Mouse (Mus musculus) midbrain, embryonic 13.5 days (tissue): ENCODE results near the gene Kat2a. TPM values are rescaled to one million over a fixed set of nuclear protein-coding genes. Genes with fewer than 3 reads are reported as not detected.
A peak's percentile ranks its signal among the peaks of the same experiment; 100 is the strongest.

Experiments
- ATAC-seq: fragments of 200-750 bp; cut with Nextera tagmentation; 2 replicates; pipeline ENCODE4 v1.8.0; 2017; ENCODE audit warnings: mild to moderate bottlenecking, moderate TSS enrichment, moderate library complexity
- H3K27ac ChIP-seq: fragments of 300-500 bp; sonication (generic); 2 replicates; pipeline ENCODE4 v1.5.1; 2015; ENCODE audit warnings: inconsistent platforms, mild to moderate bottlenecking, moderate library complexity
- H3K27me3 ChIP-seq: fragments of 300-500 bp; sonication (generic); 2 replicates; pipeline ENCODE4 v1.6.1; 2015; ENCODE audit warnings: mild to moderate bottlenecking, inconsistent platforms
- H3K36me3 ChIP-seq: fragments of 300-500 bp; sonication (generic); 2 replicates; pipeline ENCODE4 v1.6.1; 2015; ENCODE audit warnings: mild to moderate bottlenecking, inconsistent platforms
- H3K4me1 ChIP-seq: fragments of 300-500 bp; sonication (generic); replicated peaks from 2 replicates; pipeline ENCODE4 v1.6.1; 2015; ENCODE audit warnings: inconsistent platforms
- H3K4me2 ChIP-seq: fragments of 300-500 bp; sonication (generic); replicated peaks from 2 replicates; pipeline ENCODE4 v1.6.1; 2015; ENCODE audit warnings: moderate library complexity, mild to moderate bottlenecking, inconsistent platforms
- H3K4me3 ChIP-seq: fragments of 300-500 bp; sonication (generic); replicated peaks from 2 replicates; pipeline ENCODE4 v1.5.1; 2015; ENCODE audit warnings: mild to moderate bottlenecking, inconsistent platforms
- H3K9ac ChIP-seq: fragments of 300-500 bp; sonication (generic); replicated peaks from 2 replicates; pipeline ENCODE4 v1.6.1; 2015; ENCODE audit warnings: mild to moderate bottlenecking, inconsistent platforms
- H3K9me3 ChIP-seq: fragments of 300-500 bp; sonication (generic); 2 replicates; pipeline ENCODE4 v1.6.1; 2016; ENCODE audit warnings: mild to moderate bottlenecking, inconsistent platforms
- WGBS: fragments of 180-500 bp; shearing (Covaris S2); methylation state at CpG from one replicate; pipeline ENCODE4 v1.1.7; 2015; 5-methylcytosine and 5-hydroxymethylcytosine counted together
- polyA plus RNA-seq: library from polyadenylated mRNA; unstranded; fragments of >200 nt; fragmentation: Nextera tagmentation; extraction: Ambion mirVana; gene quantifications from 2 replicates; pipeline ENCODE4 v1.2.1, GENCODE M21; 2015

Gene Kat2a
- polyA plus RNA-seq, 1 experiment from 2014 or later, result 47.7 TPM

DNA sequence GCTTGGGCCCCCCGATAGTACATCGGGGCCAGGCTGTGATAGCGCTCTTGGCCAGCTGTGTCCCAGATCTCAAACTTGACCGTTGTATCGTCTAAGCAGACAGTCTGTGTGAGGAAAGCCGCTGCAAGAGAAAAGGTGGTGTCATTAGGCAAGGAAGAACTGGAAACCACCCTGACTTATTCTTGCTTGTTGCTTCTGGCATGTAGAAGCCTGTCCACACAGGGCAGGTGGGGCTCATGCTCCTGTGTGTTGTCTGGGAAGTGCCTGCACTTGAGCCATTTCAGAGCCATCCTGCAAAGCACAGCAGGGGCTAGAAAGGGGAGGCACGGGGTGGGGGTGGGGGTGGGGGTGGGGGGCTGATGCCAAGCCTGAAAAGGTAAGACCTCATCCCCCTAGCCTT, 6.2 kb upstream of the Kat2a start:
- H3K27ac ChIP-seq, result no peak overlapping the region
- no peaks in the 10 kb centered on the region for H3K27me3 ChIP-seq
- H3K4me1 ChIP-seq, result peaks cover 42% of the 10 kb centered on the region
- no peak overlapping the region for H3K4me2 ChIP-seq
- 93% methylated on average over 7 of the region's 7 CpGs for WGBS
- H3K9ac ChIP-seq, result no peak overlapping the region
- ATAC-seq, result no peak
- H3K9me3 ChIP-seq, result no peaks in the 10 kb centered on the region
- H3K36me3 ChIP-seq, result peaks cover 54% of the 10 kb centered on the region
- no peak overlapping the region for H3K4me3 ChIP-seq

- Histone ChIP-seq H3K4me3 (no peak overlapping the region), H3K4me1 (peaks cover 40% of the 10 kb centered on the region), H3K9me3 (no peaks in the 10 kb centered on the region), H3K36me3 (peaks cover 54% of the 10 kb centered on the region), H3K4me2 (no peak overlapping the region), H3K27me3 (no peaks in the 10 kb centered on the region), H3K27ac (no peak overlapping the region), H3K9ac (no peak overlapping the region)
- no peak for ATAC-seq
- WGBS, result 87% methylated on average over 3 of the region's 3 CpGs
These were observed 4.4 kb upstream of the Kat2a start for GRCm38 (mm10) chr11:100716649-100717048.

GRCm38 (mm10) chr11:100714948-100715347, 2.7 kb upstream of the Kat2a start:
- Histone ChIP-seq H3K4me3 (no peak overlapping the region), H3K27me3 (no peaks in the 10 kb centered on the region), H3K4me1 (peaks cover 39% of the 10 kb centered on the region), H3K36me3 (peaks cover 55% of the 10 kb centered on the region), H3K9me3 (no peaks in the 10 kb centered on the region), H3K27ac (no peak overlapping the region), H3K9ac (no peak overlapping the region), H3K4me2 (no peak overlapping the region)
- ATAC-seq, result no peak
- 79% methylated on average over 6 of the region's 6 CpGs for WGBS

DNA sequence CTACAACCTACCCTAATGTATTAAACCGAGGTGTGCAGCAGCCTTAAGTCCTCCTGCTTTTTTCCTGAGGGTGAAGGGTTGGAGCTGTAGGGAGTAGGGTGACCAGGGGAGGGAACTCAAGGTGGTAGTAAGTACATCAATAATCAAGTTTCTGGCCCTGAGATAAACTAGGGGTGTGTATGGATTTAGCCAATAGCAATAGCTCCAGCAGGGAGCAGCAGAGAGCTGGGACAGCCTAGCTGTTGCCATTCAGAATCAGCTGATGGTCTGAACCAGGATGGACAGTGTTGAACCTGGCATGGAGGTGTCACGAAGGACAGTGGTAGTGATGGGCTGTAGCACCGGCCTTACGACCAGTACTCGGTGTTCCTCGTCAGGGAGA, 2.3 kb upstream of the Kat2a start:
- Histone ChIP-seq H3K27ac (no peak overlapping the region), H3K4me1 (peaks cover 38% of the 10 kb centered on the region), H3K4me2 (no peak overlapping the region), H3K4me3 (no peak overlapping the region), H3K9me3 (no peaks in the 10 kb centered on the region), H3K9ac (no peak overlapping the region), H3K36me3 (peaks cover 55% of the 10 kb centered on the region), H3K27me3 (no peaks in the 10 kb centered on the region)
- WGBS, result 47% methylated on average over 6 of the region's 6 CpGs
- peak; percentile 19; the same call in 1 of the 2 replicates for ATAC-seq

DNA sequence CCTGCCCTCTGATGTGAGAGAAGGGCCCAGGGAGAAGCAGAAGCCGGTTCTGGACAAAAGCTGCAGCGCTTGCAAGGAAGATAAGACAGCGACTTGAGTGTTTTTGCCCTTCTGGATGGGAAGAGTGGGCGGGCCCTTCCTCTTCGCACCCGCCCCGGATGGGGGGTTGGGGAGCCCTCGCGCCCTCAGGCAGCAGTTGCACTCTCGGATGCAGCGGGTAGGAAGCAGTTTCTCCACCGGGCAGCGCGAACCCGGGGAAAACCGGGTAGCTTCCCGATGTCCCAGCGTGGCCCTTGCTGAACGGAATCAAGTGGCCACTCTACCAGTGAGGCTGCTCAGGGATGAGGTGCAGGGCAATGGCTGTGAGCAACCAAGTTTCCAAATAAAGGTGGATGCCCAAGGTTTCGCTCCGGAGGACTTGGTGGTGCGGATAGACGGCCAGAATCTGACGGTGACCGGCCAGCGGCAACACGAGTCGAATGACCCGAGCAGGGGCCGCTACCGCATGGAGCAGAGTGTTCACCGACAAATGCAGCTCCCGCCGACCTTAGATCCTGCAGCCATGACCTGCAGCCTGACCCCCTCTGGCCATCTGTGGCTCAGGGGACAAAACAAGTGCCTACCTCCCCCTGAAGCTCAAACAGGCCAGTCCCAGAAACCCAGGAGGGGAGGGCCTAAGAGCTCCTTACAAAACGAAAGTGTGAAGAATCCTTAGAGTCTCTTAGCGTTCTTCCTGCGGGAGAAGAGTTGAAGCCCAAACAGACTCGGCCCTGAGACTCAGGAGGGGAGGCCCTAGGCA, 1.7 kb upstream of the Kat2a start, which contains the start of gene Hspb9:
Hspb9 (plus strand) TSS at position 116 of the 799 bp plus-strand sequence.
- Histone ChIP-seq H3K4me2 (peak within 1 kb of the TSS; percentile 21; the same call in 1 of the 2 replicates), H3K36me3 (peaks cover 55% of the 10 kb centered on the region), H3K27ac (no peak within 1 kb of the TSS), H3K27me3 (no peaks in the 10 kb centered on the region), H3K4me1 (peaks cover 38% of the 10 kb centered on the region), H3K9ac (peak within 1 kb of the TSS; percentile 10; the same call in 1 of the 2 replicates), H3K9me3 (no peaks in the 10 kb centered on the region), H3K4me3 (no peak within 1 kb of the TSS)
- ATAC-seq, result no peak
- 5% methylated on average over 38 of the region's 38 CpGs for WGBS

DNA sequence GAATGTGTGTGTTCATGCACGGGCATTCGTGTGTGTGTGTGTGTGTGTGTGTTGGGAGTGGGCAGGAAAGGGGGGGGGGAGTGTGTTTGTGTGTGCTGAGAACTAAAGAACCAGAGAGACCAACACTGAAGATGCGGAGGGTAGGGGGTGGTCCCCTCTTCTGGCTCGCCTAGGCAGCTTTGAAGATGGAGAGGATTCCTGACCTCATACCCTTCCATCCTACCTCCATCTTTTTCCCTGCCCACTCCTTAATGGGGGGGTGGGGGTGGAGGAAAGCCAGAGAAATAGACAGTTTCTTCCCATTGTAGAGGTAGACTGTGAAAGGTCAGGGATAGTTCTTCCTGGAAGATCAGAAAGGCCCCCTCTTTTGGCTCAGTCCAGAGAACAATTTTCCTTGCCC, 909 bp upstream of the Kat2a start:
- no peak overlapping the region for H3K4me3 ChIP-seq
- H3K36me3 ChIP-seq, result peaks cover 55% of the 10 kb centered on the region
- no peaks in the 10 kb centered on the region for H3K27me3 ChIP-seq
- no peak for ATAC-seq
- H3K9ac ChIP-seq, result peak overlapping the region; percentile 10; the same call in 1 of the 2 replicates
- H3K4me2 ChIP-seq, result no peak overlapping the region
- WGBS, result 51% methylated on average over 4 of the region's 4 CpGs
- H3K4me1 ChIP-seq, result peaks cover 38% of the 10 kb centered on the region
- no peaks in the 10 kb centered on the region for H3K9me3 ChIP-seq
- H3K27ac ChIP-seq, result no peak overlapping the region

- 91% methylated on average over 4 of the region's 4 CpGs for WGBS
- H3K9me3 ChIP-seq, result no peaks in the 10 kb centered on the region
- no peak overlapping the region for H3K27ac ChIP-seq
- peaks cover 38% of the 10 kb centered on the region for H3K4me1 ChIP-seq
- peaks cover 55% of the 10 kb centered on the region for H3K36me3 ChIP-seq
- H3K4me3 ChIP-seq, result no peak overlapping the region
- no peaks in the 10 kb centered on the region for H3K27me3 ChIP-seq
- H3K4me2 ChIP-seq, result peak overlapping the region; percentile 76; the same call in 1 of the 2 replicates
- 0 out of 2 replicates have a peak overlapping the region, but pooled peaks have one; percentile 4 for H3K9ac ChIP-seq
- ATAC-seq, result no peak
These were observed 1.3 kb downstream of the Kat2a start for GRCm38 (mm10) chr11:100710977-100711376.

DNA sequence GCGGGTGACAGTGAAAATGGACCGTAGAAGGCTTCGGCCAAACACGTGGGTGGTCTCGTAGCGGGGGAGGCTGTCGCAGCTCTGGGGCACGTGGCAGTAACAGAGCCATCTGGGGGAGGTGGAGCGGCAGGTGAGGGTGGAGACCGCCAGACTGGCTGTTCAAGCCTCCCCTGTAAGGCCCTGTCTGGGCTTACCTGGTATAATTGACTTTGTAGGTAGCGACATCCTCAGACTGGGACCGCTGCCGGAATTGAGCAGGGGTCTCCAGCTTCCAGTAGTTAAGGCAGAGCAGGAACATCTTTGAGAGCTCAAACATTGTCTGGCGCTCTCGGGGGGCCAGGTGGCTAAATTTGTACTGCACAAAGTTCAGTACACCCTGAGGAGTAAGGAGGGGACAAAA, 1.7 kb downstream of the Kat2a start:
- Histone ChIP-seq H3K9me3 (no peaks in the 10 kb centered on the region), H3K27ac (no peak overlapping the region), H3K9ac (0 out of 2 replicates have a peak overlapping the region, but pooled peaks have one; percentile 17), H3K4me3 (no peak overlapping the region), H3K36me3 (peaks cover 55% of the 10 kb centered on the region), H3K4me1 (peaks cover 38% of the 10 kb centered on the region), H3K4me2 (no peak overlapping the region), H3K27me3 (no peaks in the 10 kb centered on the region)
- 95% methylated on average over 15 of the region's 15 CpGs for WGBS
- no peak for ATAC-seq

GRCm38 (mm10) chr11:100709201-100709810, 3.0 kb downstream of the Kat2a start:
- H3K27ac ChIP-seq, result no peak overlapping the region
- WGBS, result 92% methylated on average over 9 of the region's 9 CpGs
- no peak overlapping the region for H3K9ac ChIP-seq
- ATAC-seq, result no peak
- H3K4me1 ChIP-seq, result peaks cover 31% of the 10 kb centered on the region
- peaks cover 59% of the 10 kb centered on the region for H3K36me3 ChIP-seq
- H3K27me3 ChIP-seq, result no peaks in the 10 kb centered on the region
- no peak overlapping the region for H3K4me3 ChIP-seq
- no peak overlapping the region for H3K4me2 ChIP-seq
- no peaks in the 10 kb centered on the region for H3K9me3 ChIP-seq

GRCm38 (mm10) chr11:100705095-100705747, 7.0 kb downstream of the Kat2a start:
- ATAC-seq, result no peak
- Histone ChIP-seq H3K27ac (no peak overlapping the region), H3K9ac (no peak overlapping the region), H3K4me3 (no peak overlapping the region), H3K9me3 (no peaks in the 10 kb centered on the region), H3K4me2 (no peak overlapping the region), H3K36me3 (peaks cover 60% of the 10 kb centered on the region), H3K4me1 (peaks cover 5% of the 10 kb centered on the region), H3K27me3 (peaks cover 14% of the 10 kb centered on the region; the same call in 1 of the 2 replicates)
- 94% methylated on average over 23 of the region's 23 CpGs for WGBS

GRCm38 (mm10) chr11:100703851-100704531, 8.3 kb downstream of the Kat2a start, which contains the start of gene Dhx58:
TSS of gene Dhx58 (minus strand) at chr11:100704271.
- 71% methylated on average over 7 of the region's 7 CpGs for WGBS
- Histone ChIP-seq H3K4me1 (peaks cover 5% of the 10 kb centered on the region), H3K4me3 (no peak within 1 kb of the TSS), H3K27me3 (peaks cover 14% of the 10 kb centered on the region; the same call in 1 of the 2 replicates), H3K36me3 (peaks cover 48% of the 10 kb centered on the region), H3K27ac (no peak within 1 kb of the TSS), H3K4me2 (no peak within 1 kb of the TSS), H3K9ac (no peak within 1 kb of the TSS), H3K9me3 (no peaks in the 10 kb centered on the region)
- no peak for ATAC-seq
